Mouse (Mus musculus): ENCODE measurements around the gene Gpr84.

The Gpr84 gene

DNA sequence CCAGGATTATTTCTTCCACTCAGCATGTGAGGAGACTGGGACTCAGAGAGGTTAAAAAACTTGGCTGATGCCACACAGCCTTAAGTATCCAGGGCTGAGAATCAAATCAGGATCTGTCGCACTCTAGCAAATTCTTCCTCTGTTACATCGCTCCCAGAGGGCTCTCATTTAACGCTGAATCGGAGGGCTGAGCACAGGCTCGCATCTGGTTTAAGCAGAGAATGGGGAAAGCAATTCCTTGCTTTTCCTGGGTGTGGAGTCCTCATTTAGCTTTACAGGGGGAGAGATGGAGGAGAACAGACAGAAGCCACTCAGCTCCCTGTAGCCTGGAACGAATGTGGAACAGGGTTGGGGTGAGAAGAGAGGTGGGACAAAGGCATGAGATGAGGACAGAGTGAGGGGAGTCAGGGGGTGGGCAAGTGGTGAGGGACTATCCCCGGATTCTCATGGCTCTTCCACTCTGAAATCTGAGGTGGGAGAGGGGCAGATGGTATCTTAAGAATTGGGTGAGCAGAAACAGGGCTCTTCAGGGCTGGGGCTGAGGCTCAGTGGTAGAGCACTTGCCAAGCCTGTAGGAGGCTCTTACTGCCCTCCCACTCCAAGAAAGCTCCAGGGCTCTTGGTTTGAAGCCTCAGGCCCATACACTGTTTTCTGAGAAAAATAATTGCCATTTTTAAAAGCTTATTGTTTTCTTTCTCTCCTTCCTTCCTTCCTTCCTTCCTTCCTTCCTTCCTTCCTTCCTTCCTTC is 25.2 kb upstream of the Gpr84 start:
- DNase-seq, result no peak

- DNase-seq, result no peak
Measured at GRCm38 (mm10) chr15:103335040-103335439, 24.6 kb upstream of the Gpr84 start.

- DNase-seq, result no peak
Measured at GRCm38 (mm10) chr15:103334194-103334593, 23.8 kb upstream of the Gpr84 start.

GRCm38 (mm10) chr15:103333738-103334137 is 23.3 kb upstream of the Gpr84 start:
- DNase-seq, result no peak

DNA sequence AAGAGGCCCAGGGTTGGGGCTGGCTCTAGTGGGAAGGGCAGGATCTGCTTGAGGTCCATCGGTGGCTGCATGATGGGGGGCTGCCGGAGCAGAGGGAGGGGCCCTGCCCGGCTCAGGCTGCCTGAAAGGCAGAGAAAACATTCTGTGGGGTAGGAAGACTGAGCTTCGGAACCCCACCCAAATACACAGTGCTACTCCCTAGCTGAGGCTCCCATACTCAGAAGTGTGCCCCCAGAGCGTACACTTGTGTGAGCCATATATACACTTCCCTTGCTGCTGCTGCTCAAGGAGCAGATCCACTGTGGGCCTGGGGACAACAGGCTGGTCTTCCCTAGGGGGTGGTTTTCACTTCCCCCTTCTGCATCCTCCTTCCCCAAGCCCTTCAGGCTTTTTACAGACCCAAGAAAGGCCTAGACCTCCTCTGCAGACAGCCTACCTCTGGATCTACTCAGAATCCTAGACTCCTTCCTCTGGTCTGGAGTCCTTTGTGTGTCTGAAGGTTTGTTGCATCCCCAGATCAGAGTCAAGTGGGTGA is 22.7 kb upstream of the Gpr84 start:
- no peak for DNase-seq

- peak; percentile 95 for DNase-seq
Measured at GRCm38 (mm10) chr15:103323455-103324247, 13.2 kb upstream of the Gpr84 start.

GRCm38 (mm10) chr15:103323070-103323454 is 12.7 kb upstream of the Gpr84 start:
- peak; percentile 83 for DNase-seq

- no peak for DNase-seq
Measured at GRCm38 (mm10) chr15:103322396-103322795, 12.0 kb upstream of the Gpr84 start.

- peak; percentile 67 for DNase-seq
Measured at GRCm38 (mm10) chr15:103321076-103321475, 10.7 kb upstream of the Gpr84 start.

GRCm38 (mm10) chr15:103318201-103318816 is 7.9 kb upstream of the Gpr84 start:
- peak; percentile 68 for DNase-seq

DNA sequence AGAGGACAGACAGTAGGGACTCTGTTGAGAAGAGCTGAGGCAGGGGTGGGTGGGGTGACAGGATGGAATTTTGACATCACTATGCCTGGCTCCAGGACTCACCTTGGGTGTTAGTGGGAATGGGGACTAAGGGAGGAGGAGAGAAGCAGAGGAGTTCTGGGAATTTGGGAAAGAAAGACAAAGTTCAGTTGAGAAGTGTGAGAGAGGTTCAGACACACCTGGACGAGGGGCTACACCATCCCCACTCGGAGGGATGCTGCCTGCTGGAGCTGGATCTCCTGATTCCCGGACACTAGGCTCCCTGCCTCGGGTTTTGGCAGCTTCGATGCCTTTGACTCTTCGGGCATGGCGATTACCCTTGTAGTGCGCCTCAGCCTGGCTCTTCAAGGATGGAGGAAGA is 7.3 kb upstream of the Gpr84 start:
- no peak for DNase-seq

DNA sequence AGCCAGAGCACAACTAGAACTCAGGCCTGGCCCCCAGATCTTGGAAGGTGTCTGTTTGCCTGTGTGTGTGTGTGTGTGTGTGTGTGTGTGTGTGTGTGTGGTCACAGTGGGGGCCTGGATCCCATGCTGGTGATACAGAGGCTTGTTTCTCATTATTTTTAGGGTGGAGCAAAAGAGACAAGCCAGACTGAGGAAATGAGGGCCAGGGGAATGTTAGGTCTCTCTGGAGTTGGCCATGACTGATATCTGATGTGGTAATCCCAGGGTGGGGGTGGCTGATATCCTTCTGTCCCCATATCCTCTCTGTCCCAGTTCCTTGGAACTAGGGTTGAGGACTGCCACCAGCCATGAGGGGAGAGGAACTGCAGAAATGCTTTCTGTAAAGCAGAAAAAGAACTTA is 6.7 kb upstream of the Gpr84 start:
- no peak for DNase-seq

GRCm38 (mm10) chr15:103315979-103316776 is 5.8 kb upstream of the Gpr84 start:
- DNase-seq, result no peak

DNA sequence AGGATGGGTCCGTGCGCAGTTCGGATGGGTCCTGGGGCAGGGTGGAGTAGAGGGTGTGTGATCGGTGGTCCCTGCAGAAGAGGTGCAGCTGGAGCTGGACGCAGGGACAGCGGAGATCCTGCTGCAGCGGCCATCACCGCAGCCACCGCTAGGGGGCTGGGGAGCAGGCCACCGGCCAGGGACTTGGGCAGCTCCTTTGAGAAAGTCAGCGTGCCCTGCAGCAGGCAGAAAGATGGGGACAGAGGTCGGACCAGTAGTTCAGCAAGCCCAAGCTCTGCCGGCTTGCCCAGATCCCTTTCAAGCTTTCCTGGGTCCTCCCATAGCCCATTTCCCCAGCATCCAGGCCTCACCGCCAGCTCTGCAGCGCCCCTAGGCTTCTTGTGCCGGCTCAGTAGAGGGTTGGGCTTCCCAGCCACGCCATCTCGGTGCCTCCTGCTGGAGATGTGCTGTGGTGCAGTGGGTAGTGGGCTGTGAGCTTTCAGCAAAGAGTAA is 4.6 kb upstream of the Gpr84 start:
- DNase-seq, result peak; percentile 91

DNA sequence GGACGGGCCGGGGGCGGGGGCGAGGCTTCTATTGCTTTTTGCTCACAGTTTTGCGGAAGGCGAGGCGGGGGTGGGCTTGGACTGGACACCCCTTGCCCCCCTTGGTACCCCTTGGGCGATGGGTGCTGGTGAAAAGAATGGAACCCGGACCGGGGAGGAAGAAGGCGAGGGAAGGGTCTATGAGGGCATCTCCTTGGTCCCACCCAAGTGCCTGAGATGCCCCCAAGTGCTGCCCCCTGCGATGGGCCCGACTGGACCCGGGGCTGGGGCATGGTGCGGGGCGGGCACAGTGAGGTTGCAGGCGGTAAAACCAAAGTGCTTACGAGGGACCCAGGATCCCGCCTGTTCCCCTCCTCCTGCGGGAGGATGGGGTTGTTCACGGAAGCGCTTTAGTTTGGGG is 3.8 kb upstream of the Gpr84 start:
- no peak for DNase-seq

DNA sequence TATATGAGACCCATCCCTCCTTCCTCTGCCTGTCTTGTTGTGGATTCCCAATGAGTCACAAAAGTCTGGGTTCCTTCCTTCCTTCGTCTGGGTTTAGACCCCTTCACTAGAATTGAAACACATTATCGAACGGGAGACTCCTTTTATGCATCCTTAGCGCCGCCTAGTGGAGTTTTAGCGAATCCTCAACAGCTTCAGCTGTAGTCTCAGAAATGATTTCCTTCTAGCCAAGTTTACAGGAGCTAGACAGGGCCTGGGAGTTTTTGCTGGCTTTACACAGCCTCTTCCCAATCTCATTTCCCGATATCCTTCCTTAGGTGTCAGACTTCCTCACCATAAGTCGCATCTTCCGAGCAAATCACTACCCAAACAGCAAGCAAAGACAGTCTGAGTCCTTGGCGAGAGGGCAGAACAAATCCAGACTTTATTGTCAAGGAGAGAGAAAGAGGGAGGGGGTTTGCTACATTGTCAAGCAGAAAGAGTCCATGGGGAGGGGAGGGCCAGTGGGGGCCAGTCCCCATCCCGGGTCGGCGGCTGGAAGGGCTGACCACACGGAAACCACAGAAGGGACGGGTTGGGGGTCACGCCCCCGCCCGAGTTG is 3.2 kb upstream of the Gpr84 start:
- DNase-seq, result peak; percentile 71

DNA sequence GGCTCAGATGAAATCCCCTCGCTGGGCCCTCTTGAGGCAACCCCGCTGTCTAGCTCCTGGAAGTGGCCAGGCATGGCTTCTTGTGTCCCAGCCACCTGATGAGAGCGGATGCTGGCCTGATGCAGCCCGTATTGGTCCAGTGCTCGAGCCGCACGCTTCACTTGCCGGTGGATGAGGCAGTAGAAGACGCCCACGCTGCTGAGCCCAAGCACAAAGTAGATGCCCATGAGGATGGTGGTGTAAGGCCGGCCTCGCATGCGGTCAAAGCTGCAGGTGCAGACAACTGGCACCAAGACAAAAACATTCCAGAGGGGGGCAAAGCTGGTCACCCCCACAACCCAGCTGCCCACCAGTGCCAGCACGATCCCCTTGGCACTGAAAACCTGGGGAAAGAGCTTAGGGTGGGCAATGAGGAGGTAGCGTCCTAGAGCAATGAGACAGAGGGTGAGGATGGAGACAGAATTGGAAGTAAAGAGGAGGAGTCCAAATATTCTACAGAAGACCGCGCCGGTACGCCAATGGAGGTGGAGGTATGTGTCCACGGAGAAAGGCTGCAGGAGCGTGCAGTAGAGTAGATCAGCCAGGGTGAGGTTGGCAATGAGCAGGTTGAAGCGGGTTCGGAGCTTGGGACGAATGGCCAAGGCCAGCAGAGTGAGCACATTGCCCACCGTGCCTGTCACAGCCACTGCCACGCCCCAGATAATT is 1.4 kb downstream of the Gpr84 start:
- no peak for DNase-seq

GRCm38 (mm10) chr15:103308056-103308875 is 2.1 kb downstream of the Gpr84 start:
- peak; percentile 60 for DNase-seq

GRCm38 (mm10) chr15:103307125-103307524 is 3.3 kb downstream of the Gpr84 start:
- DNase-seq, result peak; percentile 95
